Mouse (Mus musculus) c-Kit-negative CD71-positive TER-119-positive erythroid progenitor cells, embryonic 14.5 days (primary cell): ENCODE results near the gene Snx1.

Experiments used
- DNase-seq: peaks from one replicate; pipeline ENCODE4 v3.0.0-alpha.2; 2013; ENCODE audit warnings: low read depth, low spot score

The Snx1 gene

GRCm38 (mm10) chr9:66127193-66127546 lies 783 bp upstream of the Snx1 start:
- DNase-seq, result no peak

GRCm38 (mm10) chr9:66125543-66126455 lies 588 bp downstream of the Snx1 start:
- no peak for DNase-seq

GRCm38 (mm10) chr9:66124681-66125542 lies 1.5 kb downstream of the Snx1 start:
- DNase-seq, result peak; percentile 95

GRCm38 (mm10) chr9:66124111-66124531 lies 2.3 kb downstream of the Snx1 start:
- peak; percentile 56 for DNase-seq

GRCm38 (mm10) chr9:66123648-66124047 lies 2.7 kb downstream of the Snx1 start:
- no peak for DNase-seq

- DNase-seq, result no peak
Observed at GRCm38 (mm10) chr9:66121421-66121820, 5.0 kb downstream of the Snx1 start.

- DNase-seq, result no peak
Observed at GRCm38 (mm10) chr9:66120945-66121344, 5.4 kb downstream of the Snx1 start.

- no peak for DNase-seq
Observed at GRCm38 (mm10) chr9:66120106-66120505, 6.3 kb downstream of the Snx1 start.

- DNase-seq, result no peak
Observed at GRCm38 (mm10) chr9:66119498-66119897, 6.9 kb downstream of the Snx1 start.

- DNase-seq, result no peak
Observed at GRCm38 (mm10) chr9:66116890-66117289, 9.5 kb downstream of the Snx1 start.

- no peak for DNase-seq
Observed at GRCm38 (mm10) chr9:66114341-66114740, 12.0 kb downstream of the Snx1 start.

- no peak for DNase-seq
Observed at GRCm38 (mm10) chr9:66110611-66111379, 15.6 kb downstream of the Snx1 start.

GRCm38 (mm10) chr9:66110126-66110525 lies 16.3 kb downstream of the Snx1 start:
- no peak for DNase-seq

GRCm38 (mm10) chr9:66109574-66109973 lies 16.8 kb downstream of the Snx1 start:
- no peak for DNase-seq

- no peak for DNase-seq
Observed at GRCm38 (mm10) chr9:66105168-66105567, 21.2 kb downstream of the Snx1 start.

- DNase-seq, result peak; percentile 60
Observed at GRCm38 (mm10) chr9:66104601-66105000, 21.8 kb downstream of the Snx1 start.

- no peak for DNase-seq
Observed at GRCm38 (mm10) chr9:66102668-66103067, 23.7 kb downstream of the Snx1 start.

GRCm38 (mm10) chr9:66101577-66101976 lies 24.8 kb downstream of the Snx1 start:
- DNase-seq, result no peak

GRCm38 (mm10) chr9:66092664-66093063 lies 33.7 kb downstream of the Snx1 start:
- no peak for DNase-seq

GRCm38 (mm10) chr9:66091327-66092231 lies 34.8 kb downstream of the Snx1 start:
- no peak for DNase-seq
